Mouse (Mus musculus): ENCODE data around the gene Lmo2. TPM values are rescaled to one million over a fixed set of nuclear protein-coding genes. Genes with fewer than 3 reads are reported as not detected.
"Not testable (repeated sequence)": the region's sequence is repeated elsewhere in the genome, so short reads cannot be mapped to it uniquely, and the experiment has no call there.

Gene Lmo2
- total RNA-seq, 4 experiments from 2014 or later = 24.3 to 28.5 (median 27.2) TPM

DNA sequence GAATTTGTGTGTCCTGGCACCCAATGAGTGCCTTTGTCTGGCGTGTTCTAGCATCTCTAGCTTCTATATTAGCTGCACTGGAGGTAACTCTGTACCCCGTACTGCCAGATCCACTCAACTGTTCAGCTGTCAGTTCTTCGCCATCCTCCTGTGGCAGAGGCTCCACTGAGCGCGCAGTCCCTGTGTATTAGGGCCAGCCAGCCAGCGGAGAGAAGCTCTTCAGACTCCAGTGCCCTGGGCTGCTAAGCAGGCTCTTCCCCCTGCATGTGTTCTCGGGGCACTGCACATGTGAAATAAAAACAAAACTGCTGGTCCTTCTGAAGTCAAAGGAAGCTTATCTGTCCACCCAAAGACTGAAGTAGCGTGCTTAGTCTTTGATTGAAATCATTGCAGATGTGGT lies 19.4 kb downstream of the Lmo2 start:
- no peak for DNase-seq (ENCODE audit: low spot score in 2 of 2)

DNA sequence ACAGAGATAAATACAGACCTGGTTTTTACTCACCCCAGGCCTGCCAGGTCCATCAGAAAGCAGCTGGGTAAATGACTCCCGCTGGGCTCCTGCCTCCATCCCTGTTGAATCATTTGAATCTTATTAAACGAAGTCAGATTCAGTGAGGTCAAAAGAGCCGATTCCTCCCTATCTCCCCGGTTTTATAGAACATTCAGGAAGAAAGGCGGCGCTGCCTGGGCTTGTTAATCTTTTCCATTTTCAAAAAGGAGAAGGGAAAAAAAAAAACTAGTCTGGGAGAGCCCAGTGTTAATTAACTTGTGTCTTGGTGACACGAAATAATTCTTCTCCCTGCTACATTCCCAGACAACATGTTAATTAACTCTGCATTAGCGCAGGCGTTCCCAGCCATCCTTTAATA lies 19.9 kb downstream of the Lmo2 start:
- no peak for DNase-seq (ENCODE audit: low spot score in 2 of 2)

DNA sequence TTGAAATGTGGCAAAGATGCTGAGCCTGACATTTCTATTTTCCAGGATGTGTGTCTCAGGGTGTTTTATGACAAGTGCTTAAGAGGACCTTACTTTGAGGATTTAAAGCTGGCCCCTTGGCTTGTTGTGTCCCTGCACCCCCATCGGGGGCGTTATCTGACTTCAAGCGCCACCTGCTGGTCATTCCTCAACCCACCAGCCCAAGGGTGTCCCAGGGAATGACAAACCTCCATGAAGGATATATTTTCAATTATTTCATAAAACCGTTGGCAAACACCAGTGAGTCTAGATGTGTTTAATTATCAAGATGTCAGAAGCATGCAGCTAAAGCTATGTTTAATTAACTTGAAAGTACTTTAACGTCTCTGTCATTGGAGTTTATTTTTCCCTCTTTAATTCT lies 24.5 kb downstream of the Lmo2 start:
- DNase-seq (ENCODE audit: low spot score in 2 of 2) = peak in 1 of 2 experiments; percentile 46

DNA sequence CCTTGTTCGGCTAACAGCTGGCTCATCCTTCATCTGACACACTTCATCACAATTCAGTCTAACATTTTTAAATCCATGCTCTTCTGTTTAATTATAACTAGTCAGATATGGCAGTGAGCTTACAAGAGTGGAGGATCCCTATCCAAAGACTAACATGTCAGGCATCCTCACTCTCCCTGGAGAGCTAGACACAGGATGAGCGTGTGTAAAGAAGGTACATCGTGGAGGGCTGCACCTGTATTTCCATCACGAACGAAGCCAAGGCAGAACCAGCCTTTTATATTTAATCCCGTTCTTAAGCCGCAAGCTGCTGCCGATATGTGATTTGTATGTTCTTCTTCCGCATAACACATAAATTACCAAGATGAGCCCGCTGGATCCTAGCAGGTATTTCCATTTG lies 25.4 kb downstream of the Lmo2 start:
- DNase-seq (ENCODE audit: low spot score in 2 of 2) = no peak

DNA sequence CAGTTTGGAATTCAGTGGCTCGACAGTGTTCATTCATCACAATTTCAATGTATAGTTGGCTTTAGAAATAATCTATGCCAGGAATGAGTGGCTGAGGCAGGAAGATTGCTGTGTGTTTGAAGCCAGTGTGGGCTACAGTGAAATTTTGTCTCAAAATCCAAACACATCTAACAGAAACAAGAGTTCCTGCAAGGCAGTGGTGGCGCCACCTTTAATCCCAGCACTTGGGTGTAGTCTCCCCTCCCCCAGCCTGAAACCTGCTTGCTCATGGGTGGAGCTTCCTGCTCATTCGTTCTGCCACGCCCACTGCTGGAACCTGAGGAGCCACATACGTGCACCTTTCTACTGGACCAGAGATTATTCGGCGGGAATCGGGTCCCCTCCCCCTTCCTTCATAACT lies 29.8 kb downstream of the Lmo2 start:
- DNase-seq (ENCODE audit: low spot score in 2 of 2) = not testable (repeated sequence)

DNA sequence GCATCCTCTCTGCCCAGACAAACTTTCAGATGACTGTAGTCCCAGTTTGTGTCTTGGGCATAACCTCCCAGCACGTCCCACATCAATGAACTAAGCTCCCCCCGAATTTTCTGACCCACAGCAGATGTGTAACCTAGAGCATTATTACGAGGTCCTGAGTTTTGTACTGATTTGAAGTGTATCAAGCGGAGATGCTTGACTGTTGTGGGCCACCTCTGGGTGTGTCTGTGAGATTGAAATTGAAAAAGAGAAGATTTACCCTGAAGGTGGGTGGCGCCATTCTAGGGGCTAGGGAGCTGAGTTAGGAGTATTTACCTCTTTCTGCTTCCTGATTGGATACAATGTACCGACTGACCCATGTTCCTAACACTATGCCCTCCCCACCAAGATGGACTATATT lies 31.9 kb downstream of the Lmo2 start:
- DNase-seq (ENCODE audit: low spot score in 2 of 2) = no peak

DNA sequence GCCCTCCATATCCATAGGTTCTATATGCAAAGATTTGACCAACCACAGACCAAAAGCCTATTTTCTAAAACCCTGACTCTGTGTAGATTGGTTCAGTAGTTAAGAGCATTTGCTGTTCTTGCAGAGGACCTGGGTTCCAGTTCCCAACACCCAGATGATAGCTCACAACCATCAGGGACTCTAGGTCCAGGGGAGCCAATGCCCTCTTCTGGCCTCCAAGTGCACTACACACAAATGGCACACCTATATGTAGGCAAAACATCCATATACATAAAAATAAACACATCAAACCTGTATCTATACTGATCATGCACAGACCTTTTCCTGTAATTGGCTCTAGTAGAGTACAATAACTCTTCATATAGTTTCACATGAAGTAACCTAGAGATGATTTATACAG lies 33.5 kb downstream of the Lmo2 start:
- no peak for DNase-seq (ENCODE audit: low spot score in 2 of 2)

DNA sequence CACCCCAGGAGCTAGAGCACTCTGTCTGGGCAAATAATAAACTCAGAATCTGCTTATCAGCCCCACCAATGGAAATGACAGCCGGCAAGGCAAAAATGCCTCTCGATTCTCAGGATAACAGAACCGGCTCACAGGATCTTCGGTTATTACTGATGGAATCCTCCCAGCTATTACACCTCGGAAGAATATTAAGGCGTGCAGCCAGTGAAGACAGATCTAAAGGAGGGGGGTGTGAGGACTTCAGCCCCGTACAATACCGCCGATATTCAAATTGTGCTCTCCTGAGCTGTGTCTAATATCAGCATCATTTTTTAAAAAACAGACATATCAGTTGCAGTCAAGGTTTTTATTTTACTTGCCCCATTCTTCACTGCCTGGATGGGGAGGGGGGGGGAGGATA lies 34.4 kb downstream of the Lmo2 start:
- no peak for DNase-seq (ENCODE audit: low spot score in 2 of 2)

DNA sequence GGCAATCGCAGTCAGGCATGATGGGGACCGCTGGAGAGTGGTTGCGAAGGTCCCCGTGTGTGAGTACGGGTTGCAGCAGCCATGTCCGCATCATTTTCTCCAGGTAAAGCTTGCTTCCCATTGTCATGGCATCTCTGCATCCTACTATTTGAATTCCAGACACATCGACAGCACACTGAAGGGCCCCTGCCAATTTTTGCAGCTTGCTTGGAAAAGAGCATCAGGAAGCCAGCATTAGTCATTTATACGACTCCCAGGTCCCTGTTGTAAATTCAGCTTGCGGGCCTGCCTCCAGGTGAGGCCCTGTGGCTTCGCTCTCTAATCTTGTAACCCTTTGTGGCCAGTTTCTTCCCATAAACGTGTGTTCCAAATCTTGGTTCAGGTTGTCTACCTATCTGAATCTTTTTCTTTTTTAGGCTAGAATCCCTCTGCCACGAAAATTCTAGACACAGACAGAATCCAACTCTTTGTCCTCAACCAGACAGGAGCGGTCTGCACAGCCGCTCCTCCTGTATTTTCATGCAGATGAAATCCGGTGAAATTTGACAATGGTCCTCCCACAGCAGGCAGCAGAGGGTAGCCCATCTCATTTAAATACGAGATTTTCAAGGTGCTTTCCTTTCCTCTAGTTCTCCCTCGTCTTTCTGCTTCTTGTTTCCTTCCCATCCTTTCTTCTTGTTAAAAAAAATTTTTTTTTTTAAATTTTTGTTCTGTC lies 35.0 kb downstream of the Lmo2 start:
- DNase-seq (ENCODE audit: low spot score in 2 of 2) = no peak

DNA sequence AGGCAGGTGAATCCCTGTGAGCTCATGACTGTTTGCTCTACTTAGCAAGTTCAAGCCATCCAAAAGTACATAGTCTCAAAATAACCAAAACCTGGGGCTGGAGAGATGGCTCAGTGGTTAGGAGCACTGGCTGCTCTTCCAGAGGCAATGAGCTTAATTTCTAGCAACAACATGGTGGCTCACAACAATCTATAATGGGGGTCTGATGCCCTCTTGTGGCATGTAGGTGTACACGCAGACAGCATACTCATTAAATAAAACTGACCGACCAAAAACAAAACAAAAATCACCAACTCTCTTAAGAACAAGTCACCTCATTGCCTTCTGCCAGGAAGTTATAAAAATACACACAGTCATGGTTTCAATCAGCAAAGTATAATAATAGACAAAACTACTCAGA lies 43.3 kb downstream of the Lmo2 start:
- DNase-seq (ENCODE audit: low spot score in 2 of 2) = no peak

DNA sequence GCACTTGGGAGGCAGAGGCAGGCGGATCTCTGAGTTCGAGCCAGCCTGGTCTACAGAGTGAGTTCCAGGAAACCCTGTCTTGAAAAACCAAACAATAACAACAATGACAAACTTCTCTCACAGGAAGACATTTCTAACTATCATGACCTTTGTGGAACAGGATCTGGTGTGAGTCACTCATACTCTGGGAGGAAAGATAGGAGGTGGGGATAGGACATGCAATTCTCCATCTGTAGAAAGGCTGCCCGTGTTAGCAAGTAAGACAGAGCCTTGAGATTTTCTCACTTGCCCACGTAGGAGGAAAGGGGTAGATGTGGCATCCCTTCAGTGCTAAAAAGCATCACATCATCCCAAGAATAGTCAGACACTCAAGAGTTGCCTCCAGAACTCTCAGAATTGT lies 44.1 kb downstream of the Lmo2 start:
- no peak for DNase-seq (ENCODE audit: low spot score in 2 of 2)

DNA sequence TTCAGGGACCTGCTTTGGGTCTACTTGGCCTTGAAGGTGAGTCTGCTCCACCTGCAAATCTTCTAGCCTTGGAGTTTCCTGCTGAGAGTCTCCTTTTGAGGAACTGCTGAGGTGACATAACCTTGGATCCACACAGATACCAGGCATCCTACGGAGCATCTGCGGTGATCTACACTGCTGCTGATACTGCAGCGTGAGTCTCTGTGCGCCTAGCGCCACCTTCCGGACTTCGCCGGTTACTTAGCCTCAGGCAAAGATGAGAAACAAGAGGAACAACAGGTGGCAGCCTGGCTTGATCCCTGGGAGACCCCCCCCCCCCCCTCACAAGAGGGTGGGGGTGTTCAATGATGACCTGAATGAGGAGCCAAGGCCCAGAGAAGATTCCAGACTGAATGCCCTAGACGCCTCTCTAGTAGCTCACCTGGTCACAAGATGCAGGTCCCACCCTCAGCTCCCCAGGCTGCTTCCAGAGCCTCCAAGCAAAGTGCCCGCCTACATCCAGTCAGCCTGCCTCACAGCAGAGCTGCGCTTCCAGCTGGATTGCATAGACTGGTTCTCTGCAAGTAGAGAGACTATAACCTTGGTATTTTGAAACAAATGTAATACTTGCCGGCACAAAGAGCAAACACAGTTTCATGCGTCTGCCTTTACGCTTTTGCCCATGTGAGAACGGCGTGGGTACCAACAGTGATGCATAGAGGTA lies 45.1 kb downstream of the Lmo2 start:
- DNase-seq (ENCODE audit: low spot score in 2 of 2) = peak; percentile 54 to 63

DNA sequence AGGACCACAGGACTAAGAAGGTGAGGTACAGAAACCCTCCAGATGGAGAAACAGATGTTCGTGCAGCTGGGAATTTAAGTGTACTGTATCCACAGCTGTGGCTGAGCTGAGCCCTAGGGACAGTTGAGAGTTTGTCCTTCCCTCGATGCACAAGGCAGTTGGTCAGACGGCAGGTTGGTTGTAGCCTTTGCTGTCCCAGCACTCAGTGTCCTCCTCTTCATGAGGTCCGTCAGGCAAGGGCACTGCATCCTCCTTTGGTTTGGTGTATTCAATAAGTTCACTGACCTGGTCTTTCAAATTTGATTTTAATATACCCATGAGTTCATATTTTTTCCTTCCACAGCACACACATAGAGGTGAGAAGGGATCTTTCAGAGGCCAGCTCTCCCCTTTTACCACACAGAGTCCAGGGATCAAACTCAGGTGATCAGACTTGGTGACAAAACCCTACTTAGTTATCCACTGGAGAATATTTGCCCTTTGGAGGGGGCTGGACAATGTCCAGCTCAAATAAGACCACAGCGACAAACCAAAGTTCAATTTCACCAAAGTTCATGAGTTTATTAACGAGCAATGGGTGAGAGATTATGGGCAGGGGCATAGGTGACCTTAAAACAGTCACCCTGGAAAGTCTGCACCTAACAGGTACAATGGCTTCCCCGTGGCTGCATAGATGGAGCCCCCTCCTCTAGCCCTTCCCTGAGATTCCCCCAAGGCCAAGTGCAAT lies 50.2 kb downstream of the Lmo2 start:
- DNase-seq (ENCODE audit: low spot score in 2 of 2) = no peak

DNA sequence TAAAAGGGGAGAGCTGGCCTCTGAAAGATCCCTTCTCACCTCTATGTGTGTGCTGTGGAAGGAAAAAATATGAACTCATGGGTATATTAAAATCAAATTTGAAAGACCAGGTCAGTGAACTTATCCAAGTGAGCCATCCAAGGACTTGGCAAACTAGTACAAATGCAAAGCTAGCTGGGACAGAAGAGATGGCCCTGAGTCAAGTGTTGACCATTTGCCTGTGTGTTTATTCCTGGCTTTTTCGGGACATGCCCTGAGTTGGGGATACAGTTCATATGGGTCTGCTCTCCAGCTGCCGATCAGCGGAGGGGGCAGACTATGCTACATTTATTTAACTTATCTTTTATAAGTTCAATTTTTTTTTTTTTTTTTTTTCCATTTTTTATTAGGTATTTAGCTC lies 51.1 kb downstream of the Lmo2 start:
- DNase-seq (ENCODE audit: low spot score in 2 of 2) = not testable (repeated sequence)

DNA sequence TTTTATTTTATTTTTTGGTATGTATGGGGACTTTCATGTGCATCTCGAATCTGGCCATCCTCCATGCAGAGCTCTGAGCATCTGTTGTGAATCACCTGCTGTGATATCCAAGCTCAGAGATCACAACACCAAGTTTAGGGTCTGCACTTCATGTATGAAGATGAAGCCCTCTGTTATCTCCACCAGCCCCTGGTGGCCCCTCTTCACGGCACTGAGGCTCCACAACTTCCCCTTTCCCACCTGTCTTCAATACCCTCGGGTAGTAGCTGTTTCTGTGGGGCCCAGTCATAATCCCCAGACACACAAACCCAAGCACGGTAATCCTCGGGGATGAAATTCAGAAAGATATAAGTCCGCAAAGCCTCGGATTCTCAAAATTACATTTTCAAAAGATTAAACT lies 65.3 kb downstream of the Lmo2 start:
- no peak for DNase-seq (ENCODE audit: low spot score in 2 of 2)

DNA sequence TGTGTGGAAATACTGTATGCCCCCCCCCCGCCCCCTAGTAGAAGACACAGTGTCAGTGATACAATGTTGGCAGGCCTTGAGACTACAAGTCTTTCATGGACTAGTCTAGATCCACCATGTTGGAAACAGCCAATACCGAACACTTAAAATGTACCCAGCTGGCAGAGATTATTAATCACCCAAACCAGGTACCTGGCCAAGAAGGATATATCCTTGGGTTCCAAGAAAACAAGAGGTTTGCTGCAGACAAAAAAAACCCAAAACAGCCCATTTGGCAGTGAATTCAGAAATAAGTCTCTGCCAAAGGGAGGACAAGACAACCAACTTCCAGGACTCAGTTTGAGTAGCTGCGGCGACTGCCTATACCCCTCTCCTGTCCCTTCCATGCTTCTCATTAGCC lies 66.9 kb downstream of the Lmo2 start:
- DNase-seq (ENCODE audit: low spot score in 2 of 2) = no peak

DNA sequence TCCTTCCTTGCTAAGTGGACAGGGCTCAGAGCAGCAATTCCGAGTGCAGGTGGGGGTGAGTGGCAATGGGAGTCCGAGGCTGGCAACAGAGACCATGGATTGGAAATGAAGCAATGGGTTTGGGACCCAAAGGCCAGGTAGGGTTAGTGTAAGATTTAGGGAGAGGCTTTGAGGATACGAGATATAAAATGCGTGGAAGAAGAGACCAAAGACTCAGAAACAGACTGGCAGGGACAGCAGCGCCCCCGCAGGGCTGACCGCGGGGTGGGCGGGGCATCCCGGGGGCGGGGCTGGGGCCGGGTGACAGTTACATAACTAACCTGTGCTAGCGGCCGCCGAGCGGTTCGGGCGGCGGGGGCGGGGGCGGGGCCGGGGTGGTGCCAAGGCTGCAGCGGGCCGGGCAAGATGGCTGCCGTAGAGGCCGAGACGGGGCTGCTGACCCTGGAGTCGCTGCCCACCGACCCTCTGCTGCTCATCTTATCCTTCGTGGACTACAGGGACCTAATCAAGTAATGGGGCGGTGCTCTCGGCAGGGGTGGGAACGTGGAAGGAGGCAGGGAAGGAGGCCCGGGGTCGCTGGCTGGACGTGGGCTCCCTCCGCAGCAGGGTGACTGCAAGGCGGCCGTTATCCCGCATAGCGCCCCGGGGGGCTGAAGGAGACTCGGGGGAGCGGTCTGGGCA lies 69.8 kb downstream of the Lmo2 start, which contains the start of gene Fbxo3:
Fbxo3 (plus strand) TSS at position 264 of the 681 bp plus-strand sequence.
- DNase-seq (ENCODE audit: low spot score in 2 of 2) = peak; percentile 69 to 83

DNA sequence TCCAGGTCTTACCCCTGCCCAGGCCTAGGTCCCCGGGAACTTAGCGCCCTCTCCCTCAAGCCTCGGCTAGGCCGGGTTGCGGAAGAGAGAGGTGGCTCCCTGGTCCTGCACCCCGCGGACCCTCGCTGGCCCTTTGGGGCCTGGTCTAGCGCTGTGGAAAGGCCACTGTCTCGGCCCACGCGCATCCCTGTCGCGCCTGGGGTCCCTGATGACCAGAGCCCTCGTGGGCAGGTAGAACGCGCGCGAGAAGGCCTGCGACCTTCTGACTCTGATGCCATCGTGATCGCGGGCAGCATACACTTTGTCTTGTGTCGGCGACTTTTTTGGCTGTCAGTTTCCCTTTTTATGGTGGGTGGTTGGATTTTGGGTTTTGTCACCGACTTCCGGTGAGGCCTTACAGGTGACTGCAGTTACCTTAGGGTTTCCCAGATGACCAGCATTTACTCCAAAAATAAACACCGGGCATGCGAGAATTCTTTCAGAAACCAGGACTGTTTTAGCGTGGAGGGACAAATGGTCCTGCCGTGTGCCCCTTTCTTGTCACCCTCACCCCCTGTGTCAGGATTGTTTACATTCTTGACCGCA lies 70.4 kb downstream of the Lmo2 start, which contains the start of gene 4931422A03Rik:
4931422A03Rik (minus strand) TSS at position 223 of the 585 bp plus-strand sequence.
- peak in 1 of 2 experiments; percentile 46 for DNase-seq (ENCODE audit: low spot score in 2 of 2)

DNA sequence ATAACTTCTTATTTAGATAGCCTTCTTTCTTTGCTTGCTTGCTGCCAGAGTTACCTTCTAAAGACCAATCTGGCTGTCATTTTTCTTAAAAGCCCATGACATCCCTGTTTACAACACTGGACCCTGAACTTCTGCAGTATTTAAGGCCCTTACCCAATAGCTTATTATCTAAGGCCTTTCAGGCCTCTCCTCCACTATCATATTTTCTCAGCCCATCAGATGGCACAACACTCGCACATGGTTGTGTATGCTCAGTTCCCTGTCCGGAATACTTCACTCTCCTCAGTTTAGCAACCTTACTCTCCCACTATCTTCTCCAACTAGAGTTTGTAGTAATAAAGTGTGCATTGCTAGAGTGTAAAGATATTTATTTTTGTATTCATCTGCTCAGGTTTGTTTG lies 71.3 kb downstream of the Lmo2 start:
- no peak for DNase-seq (ENCODE audit: low spot score in 2 of 2)

DNA sequence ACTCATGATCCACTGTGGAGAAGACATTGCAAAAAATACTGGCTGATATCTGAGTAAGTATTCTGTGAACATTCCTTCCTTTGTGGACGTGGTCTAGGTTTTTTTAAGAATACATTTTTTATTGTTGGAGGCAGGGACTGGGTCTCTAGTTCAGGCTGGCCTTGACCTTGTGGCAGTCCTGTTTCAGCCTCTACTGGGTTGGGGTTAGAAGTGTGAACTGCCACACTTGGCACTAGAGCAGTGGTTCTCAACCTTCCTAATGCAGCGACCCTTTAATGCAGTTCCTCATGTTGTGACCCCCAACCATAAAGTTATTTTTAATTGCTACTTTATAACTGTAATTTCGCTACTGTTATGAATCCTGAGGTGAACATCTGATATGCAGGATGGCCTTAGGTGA lies 72.6 kb downstream of the Lmo2 start:
- no peak for DNase-seq (ENCODE audit: low spot score in 2 of 2)

Measured in left cerebral cortex, adult 8-10 months (tissue).